Mouse (Mus musculus) adrenal gland, postnatal 14 days (tissue): Measurements from ENCODE around the gene Mecom. TPM values are rescaled to one million over a fixed set of nuclear protein-coding genes. Genes with fewer than 3 reads are reported as not detected.
"Not testable (repeated sequence)": the region's sequence is repeated elsewhere in the genome, so short reads cannot be mapped to it uniquely, and the experiment has no call there.

Experiments used
- DNase-seq: peaks from one replicate; pipeline ENCODE4 v3.0.0; 2021; ENCODE audit warnings: mixed read lengths
- total RNA-seq: library from RNA; stranded (reverse); gene quantifications from 2 replicates; pipeline ENCODE4 v1.2.3, GENCODE M21; 2021

The Mecom gene
- total RNA-seq, 1 experiment from 2014 or later, result 15.4 TPM

DNA sequence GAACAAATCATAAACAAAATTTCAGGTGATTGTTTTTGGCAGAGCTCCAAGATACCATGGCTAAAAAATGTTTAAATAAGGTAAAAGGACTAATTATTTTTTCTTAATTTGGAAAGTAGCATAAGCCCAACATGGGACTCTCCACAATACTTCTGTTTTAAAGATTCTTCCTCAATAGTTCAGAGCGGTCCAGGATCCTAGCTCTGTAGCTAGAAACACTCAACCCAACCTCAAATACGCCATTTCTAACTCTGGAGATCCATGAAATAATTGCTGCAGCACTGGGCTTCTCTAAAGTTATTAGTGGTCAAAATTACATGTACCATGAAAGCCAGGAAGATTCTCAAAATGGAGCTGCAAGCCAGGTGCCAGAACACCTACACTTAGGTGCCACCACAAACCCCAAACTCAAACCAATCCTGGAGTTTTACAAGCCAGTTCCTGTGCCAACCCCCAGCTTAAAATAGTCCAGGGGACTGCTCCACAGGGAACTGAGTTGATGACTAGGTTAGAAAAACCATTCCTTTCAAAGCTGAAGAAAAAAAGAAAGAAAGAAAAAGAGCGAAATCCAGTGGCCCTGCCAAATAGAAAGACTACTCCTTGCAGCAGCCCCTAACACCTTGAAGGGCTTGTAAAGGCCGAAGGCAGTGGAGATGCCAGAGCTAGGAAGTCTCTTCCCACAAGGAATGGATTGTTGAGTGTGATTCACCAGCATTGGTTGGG, 102.4 kb downstream of the Mecom start:
- no peak for DNase-seq

GRCm38 (mm10) chr3:30441646-30442045, 106.2 kb downstream of the Mecom start:
- DNase-seq, result no peak

GRCm38 (mm10) chr3:30438007-30438406, 109.8 kb downstream of the Mecom start:
- DNase-seq, result no peak

DNA sequence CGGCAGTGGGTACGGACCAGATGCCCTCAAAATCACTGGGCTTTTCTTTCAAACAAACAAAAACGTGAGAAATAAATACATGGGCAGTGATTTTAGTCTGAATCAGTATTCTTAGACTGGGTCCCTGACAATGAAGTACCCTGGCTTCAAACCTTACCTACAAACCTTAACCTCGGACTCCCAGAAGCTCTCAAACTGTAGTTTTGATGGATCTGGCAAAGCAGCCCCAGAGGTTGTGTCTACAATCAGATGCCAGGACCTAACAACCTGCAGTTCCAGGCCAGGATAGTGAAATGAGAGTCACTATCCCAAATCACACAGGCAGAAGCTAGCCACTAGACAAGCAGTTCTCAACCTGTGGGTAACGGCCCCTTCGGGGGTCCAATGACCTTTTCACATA, 111.2 kb downstream of the Mecom start:
- DNase-seq, result no peak

DNA sequence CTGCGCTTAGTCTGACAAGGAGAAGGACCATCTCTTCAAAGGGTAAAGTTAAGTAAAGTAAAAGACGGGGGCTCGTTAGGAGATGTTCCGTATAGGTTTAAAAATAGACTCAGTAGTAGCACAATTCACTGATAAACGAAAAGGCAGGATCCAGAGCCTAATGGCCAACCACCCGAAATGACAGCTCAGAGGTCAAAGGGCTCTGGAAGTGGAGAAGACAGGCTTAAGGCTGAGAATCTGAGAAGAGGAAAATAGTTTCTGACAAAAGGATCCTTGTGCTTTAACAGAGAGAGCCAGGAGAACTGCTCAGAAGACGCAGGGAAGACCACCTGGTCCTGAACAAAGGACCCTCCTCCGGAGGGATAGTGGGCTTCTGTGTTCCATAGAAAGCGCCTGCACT, 111.7 kb downstream of the Mecom start:
- no peak for DNase-seq

DNA sequence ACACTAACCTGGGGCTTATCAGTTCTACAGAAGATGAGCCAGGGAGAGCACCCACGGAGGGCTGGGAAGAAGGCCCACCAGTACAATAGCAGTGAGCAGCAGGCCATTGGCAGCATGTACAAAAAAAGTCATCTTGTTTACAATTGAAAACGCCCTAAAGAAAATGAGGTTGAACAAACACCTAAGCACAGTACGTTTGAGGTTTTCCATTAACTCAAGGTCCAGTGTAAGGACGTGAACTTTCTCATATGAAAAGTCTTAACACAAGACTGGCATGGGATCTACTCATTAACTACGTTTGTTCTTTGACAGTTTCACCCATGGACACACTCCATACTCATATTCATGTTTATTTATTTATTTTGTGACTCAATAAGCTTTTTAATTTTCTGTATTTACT, 118.9 kb downstream of the Mecom start:
- DNase-seq, result no peak

- no peak for DNase-seq
Measured at GRCm38 (mm10) chr3:30424036-30424435, 123.8 kb downstream of the Mecom start.

DNA sequence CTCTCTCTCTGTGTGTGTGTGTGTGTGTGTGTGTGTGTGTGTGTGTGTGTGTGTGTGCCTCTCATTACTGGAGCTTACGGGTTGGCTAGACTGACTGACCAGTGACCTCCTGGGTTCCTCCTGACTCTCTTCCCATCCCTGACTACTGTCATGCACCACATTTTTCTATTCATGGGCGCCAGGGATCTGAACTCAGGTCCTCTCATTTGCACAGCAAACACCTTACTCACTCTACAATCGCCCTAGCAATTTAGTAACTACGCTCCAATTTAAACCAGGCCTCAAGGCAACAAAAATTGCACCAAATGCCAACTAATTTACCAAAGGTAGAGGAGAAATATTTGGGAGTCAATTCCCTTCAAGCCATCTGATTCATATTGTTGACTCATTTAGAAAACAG, 125.9 kb downstream of the Mecom start:
- not testable (repeated sequence) for DNase-seq

DNA sequence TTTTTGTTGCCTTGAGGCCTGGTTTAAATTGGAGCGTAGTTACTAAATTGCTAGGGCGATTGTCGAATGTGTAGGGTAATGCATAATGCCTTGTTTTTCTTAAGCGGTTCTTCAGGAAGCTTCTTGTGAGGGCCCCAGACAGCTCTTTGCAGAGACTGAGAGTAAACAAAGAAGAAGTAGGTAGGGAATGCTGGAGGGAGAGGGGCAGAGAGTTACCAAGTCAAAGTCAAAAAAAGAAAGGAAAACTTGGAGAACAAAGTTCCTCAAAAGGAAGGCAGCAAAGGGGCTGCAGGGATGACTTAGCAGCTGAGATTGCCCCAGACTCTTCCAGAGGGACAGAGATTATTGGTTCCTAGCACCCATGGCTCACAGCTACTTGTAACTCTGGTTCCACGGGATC, 126.9 kb downstream of the Mecom start:
- DNase-seq, result no peak

GRCm38 (mm10) chr3:30414173-30414572, 133.6 kb downstream of the Mecom start:
- DNase-seq, result no peak

GRCm38 (mm10) chr3:30410778-30411177, 137.0 kb downstream of the Mecom start:
- DNase-seq, result no peak

DNA sequence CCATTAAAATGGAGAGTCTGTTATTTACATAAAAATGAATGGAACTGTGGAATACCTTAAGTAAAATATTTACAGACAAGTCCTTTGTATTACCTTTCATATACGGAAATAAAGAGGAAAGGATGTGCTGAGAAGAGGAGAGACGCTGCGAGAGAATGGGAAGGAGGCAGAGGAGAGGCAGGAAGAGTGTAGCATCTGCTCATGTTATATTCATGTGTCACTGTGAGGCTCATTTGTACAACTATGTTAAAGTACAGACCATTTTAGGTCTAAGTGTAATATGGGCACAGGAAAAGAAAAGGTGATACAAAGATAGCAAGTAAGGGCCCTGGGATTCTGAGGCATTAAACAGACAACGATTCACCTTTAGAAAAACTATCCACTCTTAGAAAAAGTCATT, 143.0 kb downstream of the Mecom start:
- DNase-seq, result no peak

DNA sequence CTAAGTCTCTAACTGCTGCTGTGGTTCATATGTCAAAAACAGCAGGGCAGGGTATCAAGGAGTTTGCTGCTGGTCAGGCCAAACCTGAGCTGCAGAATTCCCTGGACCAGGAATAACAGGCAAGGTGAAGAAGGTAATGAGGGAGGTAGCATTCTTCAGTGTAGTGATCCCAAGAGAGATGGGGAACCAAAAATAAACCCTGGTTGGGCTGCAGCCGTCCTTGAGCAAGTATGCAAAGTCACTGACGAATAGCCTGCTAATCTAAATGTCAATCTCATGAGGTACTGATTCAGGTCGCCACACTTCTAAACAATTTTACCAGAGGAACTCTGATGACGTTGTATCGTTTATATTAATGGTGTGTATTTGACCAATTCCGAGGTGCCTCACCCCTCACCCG, 148.9 kb downstream of the Mecom start:
- DNase-seq, result no peak

GRCm38 (mm10) chr3:30394911-30395310, 152.9 kb downstream of the Mecom start:
- no peak for DNase-seq

GRCm38 (mm10) chr3:30392662-30393061, 155.1 kb downstream of the Mecom start:
- no peak for DNase-seq

GRCm38 (mm10) chr3:30392218-30392617, 155.6 kb downstream of the Mecom start:
- DNase-seq, result no peak

- DNase-seq, result no peak
Measured at GRCm38 (mm10) chr3:30390346-30390745, 157.5 kb downstream of the Mecom start.

DNA sequence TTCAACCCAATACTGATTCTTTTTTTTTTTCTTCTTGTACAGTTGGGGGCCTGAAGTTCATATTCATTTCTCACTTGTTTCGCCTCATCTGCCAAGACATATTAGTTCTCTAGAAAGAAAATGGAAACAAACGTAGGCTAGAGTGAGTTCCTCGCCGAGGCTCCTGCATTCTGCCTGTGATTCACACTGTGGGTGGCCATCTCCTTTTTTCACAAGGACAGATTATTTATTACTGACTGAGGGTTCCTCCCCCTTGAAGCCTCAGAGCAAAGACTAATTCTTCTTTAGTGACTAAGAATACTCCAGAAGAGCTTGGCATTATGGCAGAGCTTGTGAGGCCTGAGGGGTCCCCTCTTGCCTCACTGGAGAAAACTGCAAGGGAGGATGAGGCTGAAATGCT, 167.5 kb downstream of the Mecom start:
- peak; percentile 38 for DNase-seq

GRCm38 (mm10) chr3:30379301-30379700, 168.5 kb downstream of the Mecom start:
- DNase-seq, result no peak

- no peak for DNase-seq
Measured at GRCm38 (mm10) chr3:30371472-30371871, 176.3 kb downstream of the Mecom start.

DNA sequence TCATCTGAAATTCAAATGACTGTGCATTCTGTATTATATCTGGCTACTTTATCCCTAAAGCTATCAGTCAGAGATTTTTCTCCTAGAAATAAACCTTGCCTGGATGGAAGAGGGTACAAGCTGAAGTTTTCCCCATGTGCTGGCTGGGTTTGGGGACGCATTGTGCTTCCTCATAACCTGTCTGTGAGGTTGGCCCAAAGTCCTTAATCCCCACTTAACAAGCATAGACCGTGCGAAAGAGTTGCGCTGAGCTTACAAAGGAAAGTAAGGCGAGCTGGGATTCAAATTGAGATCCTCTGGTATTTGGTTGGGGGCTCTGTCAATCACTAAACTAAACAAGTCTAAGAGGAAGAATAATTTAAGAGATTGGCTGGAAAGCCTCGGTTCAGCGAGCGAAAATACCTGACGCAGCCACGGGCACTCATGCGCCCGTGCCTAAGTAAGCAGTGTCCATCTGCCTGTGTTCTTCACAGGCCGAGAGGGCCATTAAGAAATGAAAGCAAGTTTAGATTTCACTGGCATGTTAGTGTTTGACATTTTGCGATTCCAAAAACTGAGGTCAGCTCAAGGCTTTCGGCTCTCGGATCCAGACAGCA, 176.8 kb downstream of the Mecom start:
- no peak for DNase-seq

- peak; percentile 52 for DNase-seq
Measured at GRCm38 (mm10) chr3:30366621-30367020, 181.2 kb downstream of the Mecom start.

DNA sequence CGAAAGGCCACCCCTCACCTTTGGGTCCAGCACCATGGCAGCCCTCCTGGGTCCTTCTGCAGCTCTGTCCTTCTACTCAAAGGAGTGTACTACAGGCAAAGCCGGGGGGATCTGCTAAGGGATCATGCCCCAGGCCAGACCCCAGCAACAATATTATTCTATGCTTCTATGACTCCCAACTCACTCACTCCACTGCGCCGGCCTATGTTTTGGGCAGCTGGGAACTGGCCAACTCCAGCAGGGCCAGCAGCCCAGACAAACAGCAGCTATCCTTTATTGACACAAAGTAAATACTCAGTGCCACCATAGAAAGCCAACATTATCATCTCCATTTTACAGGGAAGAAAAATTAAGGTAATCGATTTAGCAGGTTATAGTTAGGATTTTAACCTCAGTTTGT, 186.6 kb downstream of the Mecom start:
- no peak for DNase-seq
